Mouse (Mus musculus): Measurements from ENCODE around the gene Ppdpf.
A peak's percentile ranks its signal among the peaks of the same experiment; 100 is the strongest.

Ppdpf gene

GRCm38 (mm10) chr2:181187121-181188000 lies at the start of gene Ppdpf:
TSS of gene Ppdpf (plus strand) at chr2:181187247.
- peak; percentile 71 for DNase-seq (ENCODE audit: low read depth, low spot score)

DNA sequence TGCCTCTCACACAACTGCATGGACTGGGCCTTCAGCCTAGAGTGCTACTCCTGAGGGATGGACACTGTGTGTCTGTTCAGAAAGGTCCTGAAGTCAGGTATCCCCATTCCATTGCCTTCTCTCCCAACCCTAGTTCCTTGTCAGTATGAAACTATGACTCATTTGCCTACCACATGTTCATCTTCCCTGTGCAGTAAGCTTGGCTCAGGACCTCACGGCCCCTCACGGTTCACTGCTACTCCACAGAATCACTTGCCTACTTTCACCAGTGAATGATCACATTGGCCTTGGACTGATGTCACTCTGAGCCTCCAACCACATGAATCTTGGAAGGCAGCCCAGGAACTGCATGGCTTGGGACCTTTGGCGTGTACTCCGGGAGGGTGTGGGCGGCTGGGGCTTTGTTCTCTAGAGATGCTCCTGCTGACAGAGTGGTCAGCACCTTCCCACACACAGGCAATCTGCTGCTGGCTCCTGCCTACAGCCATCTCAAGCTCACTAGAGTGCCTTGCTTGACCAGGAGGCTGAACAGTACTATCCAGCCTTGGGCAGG lies 47.3 kb upstream of the Ppdpf start:
- no peak for DNase-seq (ENCODE audit: low read depth, low spot score)

DNA sequence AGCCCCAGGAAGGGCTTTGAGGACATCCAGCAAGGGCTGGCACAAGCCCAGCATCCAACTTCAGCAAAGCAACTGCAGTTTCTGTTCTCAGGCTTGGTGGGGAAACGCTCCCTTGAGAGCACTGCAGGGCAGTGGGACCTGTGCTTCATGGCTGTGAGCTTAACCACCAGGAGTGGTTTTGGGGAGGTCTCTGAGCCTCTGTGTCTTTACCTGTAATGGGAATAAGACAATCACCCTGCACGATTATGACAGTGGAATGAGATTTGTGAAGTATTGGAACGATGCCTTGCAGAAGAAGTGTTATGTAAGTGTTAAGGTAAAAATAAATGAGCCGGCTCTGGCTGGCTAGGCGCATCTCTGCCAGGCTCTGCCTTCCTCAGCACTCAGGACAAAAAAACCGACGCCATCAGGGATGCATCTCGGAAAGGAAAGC lies 44.3 kb upstream of the Ppdpf start:
- DNase-seq (ENCODE audit: low read depth, low spot score): no peak

DNA sequence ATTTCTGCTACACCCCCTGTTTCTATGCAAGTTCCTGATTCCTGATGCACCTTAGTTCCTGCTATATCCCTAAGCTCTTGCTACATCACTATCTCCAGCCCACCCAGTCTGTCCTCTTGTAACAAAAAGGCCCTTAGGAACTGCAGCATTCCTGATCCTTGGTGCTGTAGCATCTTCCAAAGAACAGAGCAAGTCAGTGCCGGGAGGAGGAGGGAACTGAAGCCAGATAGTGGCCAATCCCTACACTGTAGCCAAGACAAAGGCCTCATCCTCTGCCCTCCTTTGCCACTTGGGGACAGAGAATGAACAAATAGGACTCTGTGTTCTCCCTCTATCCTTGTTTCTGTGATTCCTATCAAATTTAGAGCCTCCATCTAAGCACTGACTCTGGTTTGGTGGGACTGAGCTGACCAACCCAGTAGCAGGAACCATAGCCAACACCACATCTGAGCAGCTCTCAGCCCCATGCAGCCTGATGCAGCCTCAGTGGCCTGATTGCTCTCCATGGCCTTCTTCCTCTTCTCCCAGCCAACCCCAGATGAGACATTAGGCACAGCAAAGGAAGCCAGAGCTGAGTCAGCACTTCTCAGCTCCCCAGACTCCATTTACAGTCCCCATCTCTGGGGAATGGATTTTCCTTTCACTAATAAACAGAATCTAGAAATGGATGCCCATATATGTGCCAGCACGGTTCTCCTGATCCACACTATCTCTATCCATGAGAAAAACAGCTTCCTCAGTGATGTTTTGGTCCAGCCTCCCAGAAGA lies 43.4 kb upstream of the Ppdpf start:
- no peak for DNase-seq (ENCODE audit: low read depth, low spot score)

DNA sequence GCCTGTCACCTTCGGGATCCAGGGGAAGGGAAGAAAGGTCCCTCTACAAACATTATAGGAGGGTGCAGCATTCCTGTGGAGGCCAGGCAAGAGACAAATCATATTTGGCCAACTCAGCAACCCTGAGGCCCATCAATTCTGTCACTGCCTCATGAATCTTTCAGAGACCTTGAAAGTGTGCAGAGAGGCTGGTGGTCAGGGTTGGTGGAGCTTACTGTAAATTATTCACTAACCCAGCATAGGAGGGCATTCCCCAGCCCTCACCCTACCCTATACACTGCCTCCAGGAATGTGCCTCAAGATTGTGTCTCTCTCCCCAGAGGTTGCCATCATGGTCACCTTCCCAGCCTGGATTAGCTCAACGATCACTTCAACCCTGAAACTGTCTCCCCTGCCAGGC lies 42.4 kb upstream of the Ppdpf start:
- DNase-seq (ENCODE audit: low read depth, low spot score): no peak

DNA sequence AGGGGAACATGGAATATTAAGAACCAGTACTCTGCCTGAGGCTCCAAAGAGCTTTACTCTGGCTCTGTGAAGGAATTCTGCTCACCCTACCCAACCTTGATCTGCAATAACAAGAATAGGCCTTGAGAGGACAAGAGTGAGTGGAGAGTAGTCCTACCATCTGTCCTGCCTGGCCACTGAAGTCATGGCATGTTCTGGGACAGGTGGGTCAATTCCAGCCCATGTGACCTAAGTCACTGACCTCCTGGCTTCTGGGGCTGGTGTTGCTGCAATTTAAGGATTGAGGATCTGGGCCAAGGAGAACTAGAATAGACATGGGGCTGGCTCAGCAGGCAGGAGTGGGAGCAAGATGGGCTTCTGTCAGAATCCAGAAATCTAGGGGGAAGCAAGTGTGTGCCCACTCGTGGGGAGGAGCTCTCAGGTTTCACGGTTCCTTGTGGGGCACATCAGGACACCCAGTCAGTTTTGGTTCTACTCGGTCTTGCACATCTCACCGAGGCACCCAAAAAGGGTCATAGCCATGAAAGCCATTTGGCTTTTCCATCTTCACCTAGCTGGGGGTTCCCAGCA lies 40.0 kb upstream of the Ppdpf start:
- no peak for DNase-seq (ENCODE audit: low read depth, low spot score)

GRCm38 (mm10) chr2:181147546-181148317 lies 39.3 kb upstream of the Ppdpf start:
- DNase-seq (ENCODE audit: low read depth, low spot score): no peak

DNA sequence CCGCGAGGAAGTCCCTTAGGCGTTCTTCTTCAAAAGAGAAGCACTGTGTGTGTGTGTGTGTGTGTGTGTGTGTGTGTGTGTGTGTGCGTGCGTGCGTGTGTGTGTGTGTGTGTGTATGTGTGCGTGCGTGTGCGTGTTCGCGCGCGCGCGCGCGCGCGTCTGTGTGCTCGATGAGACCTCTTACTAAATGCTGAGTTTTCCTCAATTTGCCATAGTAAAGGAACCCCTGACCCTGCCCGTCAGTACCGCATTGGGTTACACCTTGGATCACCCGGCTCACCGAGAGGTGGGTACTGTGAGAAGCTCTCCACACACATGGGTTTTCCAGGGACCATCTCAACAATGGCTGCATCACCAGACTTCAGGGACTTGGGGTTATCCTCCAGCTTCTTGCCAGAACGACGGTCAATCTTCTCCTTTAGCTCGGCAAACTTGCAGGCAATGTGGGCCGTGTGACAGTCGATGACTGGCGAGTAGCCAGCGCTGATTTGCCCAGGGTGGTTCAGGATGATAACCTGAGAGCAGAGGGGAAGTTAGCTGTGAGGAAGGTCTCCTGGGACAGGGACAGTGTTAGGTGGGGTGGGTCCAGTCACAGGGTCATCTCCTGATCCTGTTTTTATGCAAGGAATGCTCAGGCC lies 38.6 kb upstream of the Ppdpf start:
- no peak for DNase-seq (ENCODE audit: low read depth, low spot score)

GRCm38 (mm10) chr2:181150281-181150680 lies 36.8 kb upstream of the Ppdpf start:
- no peak for DNase-seq (ENCODE audit: low read depth, low spot score)

GRCm38 (mm10) chr2:181152701-181153100 lies 34.3 kb upstream of the Ppdpf start:
- DNase-seq (ENCODE audit: low read depth, low spot score): no peak

- no peak for DNase-seq (ENCODE audit: low read depth, low spot score)
Measured at GRCm38 (mm10) chr2:181153131-181153530, 33.9 kb upstream of the Ppdpf start.

DNA sequence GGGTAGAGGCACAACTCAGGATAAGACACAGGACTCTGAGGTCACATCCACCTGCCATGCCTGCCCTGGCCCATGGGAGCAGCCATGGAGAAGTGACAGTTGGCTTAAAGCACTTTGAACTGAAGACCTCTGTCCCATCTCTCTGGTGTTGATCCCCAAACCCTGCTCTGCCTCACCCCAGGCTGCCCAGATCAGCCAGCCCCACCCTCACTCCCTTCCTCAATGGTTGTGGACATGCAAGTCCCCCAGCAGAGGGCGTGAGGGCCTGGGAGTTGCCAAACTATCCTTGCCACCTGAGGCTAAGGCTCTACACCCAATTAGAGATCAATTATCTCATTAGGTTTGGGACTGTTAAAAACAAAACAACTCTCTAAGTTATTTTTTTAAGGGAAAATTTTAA lies 33.2 kb upstream of the Ppdpf start:
- DNase-seq (ENCODE audit: low read depth, low spot score): no peak

DNA sequence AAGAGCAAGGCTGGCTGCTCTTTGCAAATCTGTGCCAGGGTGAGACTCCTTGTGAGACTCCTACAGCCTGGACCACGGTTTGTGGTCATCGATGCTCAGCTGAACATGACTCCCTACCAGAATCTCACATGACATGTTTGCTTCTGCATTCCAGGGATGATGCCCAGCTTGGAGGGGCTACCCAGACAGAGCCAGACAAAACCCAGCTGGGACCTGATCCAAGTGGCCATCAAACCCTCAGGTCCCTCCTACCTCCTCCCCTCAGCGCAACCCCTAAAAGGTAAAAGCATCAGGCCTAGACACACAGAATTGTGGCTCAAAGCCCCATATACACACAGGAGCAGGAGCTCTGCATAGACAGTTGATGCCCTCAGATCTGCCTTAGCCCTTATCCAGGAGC lies 32.7 kb upstream of the Ppdpf start:
- DNase-seq (ENCODE audit: low read depth, low spot score): no peak

DNA sequence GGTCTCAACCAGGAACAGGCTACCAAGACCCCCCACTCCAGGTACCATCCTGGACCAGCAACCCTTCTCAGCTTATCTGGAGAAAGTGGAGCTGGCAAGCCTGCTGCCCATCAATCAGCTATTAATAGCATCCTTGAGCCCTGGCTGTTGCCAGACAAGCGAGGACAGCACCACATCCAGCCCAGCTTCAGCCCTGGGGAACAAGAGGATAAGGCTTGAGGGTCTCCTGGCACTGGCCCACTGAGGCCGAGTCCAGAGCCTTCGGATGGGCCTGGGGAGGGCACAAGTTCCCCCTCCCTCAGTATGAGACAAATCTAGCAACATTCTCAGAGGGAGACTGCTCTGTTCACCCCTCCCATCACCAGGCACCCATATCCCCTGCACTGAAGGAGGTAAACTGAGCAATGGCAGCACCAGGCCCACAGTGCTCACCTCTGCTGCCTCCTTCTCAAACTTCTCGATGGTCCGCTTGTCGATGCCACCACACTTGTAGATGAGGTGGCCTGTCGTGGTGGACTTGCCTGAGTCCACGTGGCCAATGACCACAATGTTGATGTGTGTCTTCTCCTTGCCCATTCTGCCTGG lies 32.1 kb upstream of the Ppdpf start:
- no peak for DNase-seq (ENCODE audit: low read depth, low spot score)

DNA sequence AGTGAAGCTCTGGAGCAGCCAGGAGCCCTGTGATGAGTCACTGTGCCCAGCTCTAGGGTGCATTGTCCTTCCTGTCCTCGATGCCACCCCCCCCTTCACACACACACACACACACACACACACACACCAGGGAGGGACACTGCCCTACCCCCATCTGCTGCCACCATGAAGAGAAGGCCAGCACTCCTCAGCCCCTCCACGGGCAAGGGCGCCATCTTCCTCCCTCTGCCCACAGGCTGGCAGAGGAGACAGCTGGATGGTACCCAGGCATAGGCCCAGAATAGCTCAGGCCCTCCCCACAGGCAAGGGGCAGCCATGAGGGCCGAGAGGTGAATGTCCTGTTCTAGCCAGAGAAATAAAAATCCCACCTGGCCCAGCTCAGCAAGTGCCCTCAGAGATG lies 31.2 kb upstream of the Ppdpf start:
- DNase-seq (ENCODE audit: low read depth, low spot score): no peak

DNA sequence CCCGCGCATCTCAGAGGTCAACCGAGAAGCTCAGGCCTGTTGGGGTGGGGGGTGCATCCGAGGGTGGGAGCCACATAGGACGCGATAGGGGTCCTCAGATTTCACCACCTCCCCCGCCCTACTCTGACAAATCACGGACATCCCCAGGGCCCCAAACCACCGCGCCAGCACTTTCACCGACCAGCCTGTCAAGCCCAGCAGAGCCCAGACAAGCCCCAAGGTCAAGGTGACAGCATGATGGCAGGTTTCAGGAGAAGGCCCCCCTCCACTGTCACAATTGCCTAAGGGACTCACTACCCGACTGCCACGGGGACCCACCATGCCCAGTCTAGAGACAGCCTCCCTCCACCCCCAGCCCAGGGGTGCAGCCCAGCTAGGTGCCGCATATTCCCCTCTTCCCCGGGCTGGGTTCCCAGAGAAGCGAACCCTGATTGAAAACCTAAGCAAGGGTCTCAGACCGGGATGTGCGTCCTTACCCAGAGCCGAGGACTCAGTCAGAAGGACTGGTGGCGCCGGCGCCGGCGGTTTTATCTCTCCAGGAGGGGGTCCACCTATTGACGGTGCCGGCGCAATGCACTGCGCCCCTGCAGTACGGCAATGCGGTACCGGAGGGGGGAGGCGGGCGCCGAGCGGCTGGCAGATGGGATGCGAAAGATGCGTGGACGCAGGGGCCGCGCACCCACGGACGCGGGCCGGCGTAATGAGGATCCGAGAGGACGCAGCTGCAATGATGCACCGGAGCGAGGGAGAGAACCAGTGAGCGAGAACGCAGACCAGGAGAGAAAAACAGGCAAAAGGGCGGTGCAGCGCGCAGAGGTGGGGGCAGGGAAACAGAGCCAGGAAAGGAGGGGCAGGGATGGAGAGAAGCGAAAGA lies 30.6 kb upstream of the Ppdpf start, which contains the start of gene Eef1a2:
Gene Eef1a2 (minus strand): TSS at position 767 of the 874 bp plus-strand sequence.
- no peak for DNase-seq (ENCODE audit: low read depth, low spot score)

GRCm38 (mm10) chr2:181157180-181157579 lies 29.9 kb upstream of the Ppdpf start:
- DNase-seq (ENCODE audit: low read depth, low spot score): no peak

GRCm38 (mm10) chr2:181157716-181158302 lies 29.2 kb upstream of the Ppdpf start:
- no peak for DNase-seq (ENCODE audit: low read depth, low spot score)

DNA sequence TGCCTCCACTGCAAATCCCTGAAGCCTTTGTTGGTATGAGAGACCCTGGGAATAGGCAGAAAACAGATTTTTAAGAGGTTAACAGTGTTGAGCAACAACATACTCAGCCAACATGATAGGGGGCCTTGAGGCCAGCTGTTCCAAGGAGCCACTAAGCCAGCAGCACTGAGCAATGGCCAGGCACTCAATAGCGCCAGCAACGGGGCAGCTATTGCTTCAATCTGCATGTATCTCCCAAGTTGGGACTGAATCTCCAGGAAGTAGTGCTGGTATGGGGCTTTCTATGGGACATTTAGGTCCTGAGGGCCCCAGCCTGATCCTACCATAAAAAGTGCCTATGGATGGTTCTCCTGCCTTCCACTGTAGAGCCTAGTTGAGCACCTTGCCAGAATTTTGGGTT lies 28.6 kb upstream of the Ppdpf start:
- no peak for DNase-seq (ENCODE audit: low read depth, low spot score)
